Mouse (Mus musculus) macrophage (primary cell): ENCODE results near the gene Eef1b2. TPM values are rescaled to one million over a fixed set of nuclear protein-coding genes. Genes with fewer than 3 reads are reported as not detected.
"Not testable (repeated sequence)": the region's sequence is repeated elsewhere in the genome, so short reads cannot be mapped to it uniquely, and the experiment has no call there.

Experiments used
- H3K27ac ChIP-seq: fragments of 350-480 bp; formaldehyde crosslinking; 2 replicates; pipeline ENCODE4 v1.9.0; 2021
- H3K36me3 ChIP-seq: fragments of 350-480 bp; formaldehyde crosslinking; 2 replicates; pipeline ENCODE4 v1.9.0; 2021; ENCODE audit errors: inconsistent target
- H3K4me3 ChIP-seq: fragments of 350-480 bp; formaldehyde crosslinking; 2 replicates; pipeline ENCODE4 v1.9.0; 2021; ENCODE audit errors: inconsistent target
- H3K79me2 ChIP-seq: fragments of 350-480 bp; formaldehyde crosslinking; 2 replicates; pipeline ENCODE4 v1.9.0; 2021; ENCODE audit errors: inconsistent target
- WGBS: methylation state at CpG from one replicate; pipeline ENCODE4 v1.1.7; 2026; ENCODE audit warnings: inconsistent platforms; ENCODE audit not compliant: missing documents; 5-methylcytosine and 5-hydroxymethylcytosine counted together
- polyA plus RNA-seq: library from polyadenylated mRNA; stranded (reverse); fragments of 250-400 nt; gene quantifications from 3 replicates; pipeline ENCODE4 v1.2.4, GENCODE M21; 2018; ENCODE audit warnings: inconsistent platforms
- total RNA-seq, 78 experiments: library from RNA; depleted of rRNA; stranded (reverse); fragments of 250-400 nt; gene quantifications; 1 replicate in 9 of 78; 2 replicates in 24 of 78; 3 replicates in 43 of 78; 4 replicates in 2 of 78; pipeline ENCODE4 v1.2.4; 2018; ENCODE audit warnings: inconsistent platforms in 56 of 78

The Eef1b2 gene
- 100 to 1,000 TPM in 1 of 26 experiments, 10 to 100 TPM in 25; 37.5 to 175 (median 62.4) TPM for total RNA-seq (2018; cell fraction: chromatin; rRNA removed)
- 100 to 1,000 TPM; 216 to 632 (median 346) TPM for total RNA-seq (2018; cell fraction: cytosol; rRNA removed)
- 100 to 1,000 TPM in 25 of 26 experiments, 10 to 100 TPM in 1; 89.1 to 218 (median 124) TPM for total RNA-seq (2018; cell fraction: nucleus; rRNA removed)
- 300 to 616 TPM (median 554 TPM) in 3 replicates for polyA plus RNA-seq

- Histone ChIP-seq H3K36me3 (peaks cover 12% of the 10 kb centered on the region; the same call in 1 of the 2 replicates), H3K4me3 (peak within 1 kb of the TSS; percentile 87), H3K27ac (peak within 1 kb of the TSS; percentile 98), H3K79me2 (peaks cover 64% of the 10 kb centered on the region)
- 1% methylated on average over 70 of the region's 72 CpGs for WGBS
Observed at GRCm38 (mm10) chr1:63176604-63177421, at the start of gene Eef1b2, which contains the start of gene Ndufs1. Gene Eef1b2 (plus strand): TSS chr1:63176825. Gene Ndufs1 (minus strand): TSS chr1:63176833.

DNA sequence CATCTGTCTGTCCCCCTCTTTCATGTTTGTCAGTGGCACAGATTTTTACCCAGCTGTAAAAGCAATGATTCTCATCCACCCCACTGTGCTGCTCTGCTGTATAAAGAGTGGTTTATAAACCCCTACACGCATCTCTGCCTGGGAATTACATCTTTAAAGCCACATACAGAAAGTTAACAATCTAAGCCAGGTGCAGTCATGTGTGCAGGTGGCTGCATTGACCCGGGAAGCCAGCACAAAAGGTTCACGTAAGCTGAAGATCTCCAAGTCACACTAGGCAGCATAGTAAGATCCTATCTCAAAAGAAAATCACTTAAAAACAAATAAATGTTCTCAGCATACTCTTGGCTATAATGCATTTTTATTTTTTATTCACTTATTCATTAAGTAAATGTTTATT is 47.4 kb upstream of the Eef1b2 start:
- 71% methylated on average over 2 of the region's 3 CpGs for WGBS
- peak overlapping the region; percentile 19; the same call in 1 of the 2 replicates for H3K4me3 ChIP-seq
- H3K27ac ChIP-seq = no peak overlapping the region
- 0 out of 2 replicates have a peak, but pooled peaks cover 5% of the 10 kb centered on the region for H3K36me3 ChIP-seq
- no peaks in the 10 kb centered on the region for H3K79me2 ChIP-seq

GRCm38 (mm10) chr1:63129857-63130690 is 46.6 kb upstream of the Eef1b2 start:
- H3K4me3 ChIP-seq = peak overlapping the region; percentile 19; the same call in 1 of the 2 replicates
- peak overlapping the region; percentile 46 for H3K27ac ChIP-seq
- no peaks in the 10 kb centered on the region for H3K79me2 ChIP-seq
- WGBS = 6% methylated on average over 11 of the region's 18 CpGs
- 0 out of 2 replicates have a peak, but pooled peaks cover 5% of the 10 kb centered on the region for H3K36me3 ChIP-seq

- Histone ChIP-seq H3K4me3 (no peak overlapping the region), H3K27ac (no peak overlapping the region), H3K79me2 (no peaks in the 10 kb centered on the region), H3K36me3 (no peaks in the 10 kb centered on the region)
- WGBS = 18% methylated on average over 2 of the region's 2 CpGs
Observed at GRCm38 (mm10) chr1:63130883-63131282, 45.7 kb upstream of the Eef1b2 start.

DNA sequence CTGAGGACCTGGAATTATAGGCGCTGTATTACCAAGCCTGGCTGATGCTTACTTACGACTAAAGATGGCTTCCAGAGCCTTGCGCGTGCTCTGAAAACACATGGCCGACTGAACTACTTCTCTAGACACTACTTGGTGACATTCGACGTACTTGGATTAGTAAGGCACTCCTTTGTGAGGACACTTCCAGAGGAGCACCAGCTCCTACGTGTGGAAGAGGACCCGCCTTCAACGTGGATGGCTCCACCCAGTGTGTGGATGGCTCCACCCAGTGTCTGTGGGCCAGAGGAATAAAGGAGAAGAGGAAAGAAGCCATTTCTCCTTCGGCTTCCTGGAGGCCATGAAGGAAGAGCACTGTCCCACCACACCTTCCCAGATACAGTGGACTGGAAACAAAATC is 44.9 kb upstream of the Eef1b2 start:
- H3K79me2 ChIP-seq = no peaks in the 10 kb centered on the region
- no peak overlapping the region for H3K27ac ChIP-seq
- no peak overlapping the region for H3K4me3 ChIP-seq
- no peaks in the 10 kb centered on the region for H3K36me3 ChIP-seq
- 92% methylated on average over 11 of the region's 11 CpGs for WGBS

GRCm38 (mm10) chr1:63134530-63134929 is 42.1 kb upstream of the Eef1b2 start:
- WGBS = 89% methylated on average over 3 of the region's 3 CpGs
- Histone ChIP-seq H3K27ac (no peak overlapping the region), H3K36me3 (no peaks in the 10 kb centered on the region), H3K4me3 (no peak overlapping the region), H3K79me2 (no peaks in the 10 kb centered on the region)

DNA sequence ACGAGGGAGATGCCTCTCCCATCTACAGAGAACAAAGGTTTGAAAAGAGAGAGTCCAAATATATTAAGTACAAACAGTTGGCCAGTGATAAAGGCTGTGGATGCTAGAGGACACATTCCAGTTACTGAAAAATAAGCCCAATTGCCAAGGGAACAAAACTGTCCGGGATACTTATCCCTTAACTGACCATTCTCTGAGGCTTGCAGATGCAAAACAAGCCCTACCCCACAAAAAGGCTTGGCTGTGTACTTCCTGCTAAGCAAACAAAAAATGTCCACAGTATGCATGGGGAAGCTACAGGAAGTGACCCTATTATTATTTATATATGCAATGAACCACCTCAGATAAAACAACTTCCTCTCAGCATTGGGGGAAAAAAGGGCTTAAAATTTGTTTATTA is 38.7 kb upstream of the Eef1b2 start:
- no peak overlapping the region for H3K4me3 ChIP-seq
- no peaks in the 10 kb centered on the region for H3K79me2 ChIP-seq
- H3K27ac ChIP-seq = no peak overlapping the region
- 92% methylated on average over 2 of the region's 2 CpGs for WGBS
- peaks cover 9% of the 10 kb centered on the region; the same call in 1 of the 2 replicates for H3K36me3 ChIP-seq

DNA sequence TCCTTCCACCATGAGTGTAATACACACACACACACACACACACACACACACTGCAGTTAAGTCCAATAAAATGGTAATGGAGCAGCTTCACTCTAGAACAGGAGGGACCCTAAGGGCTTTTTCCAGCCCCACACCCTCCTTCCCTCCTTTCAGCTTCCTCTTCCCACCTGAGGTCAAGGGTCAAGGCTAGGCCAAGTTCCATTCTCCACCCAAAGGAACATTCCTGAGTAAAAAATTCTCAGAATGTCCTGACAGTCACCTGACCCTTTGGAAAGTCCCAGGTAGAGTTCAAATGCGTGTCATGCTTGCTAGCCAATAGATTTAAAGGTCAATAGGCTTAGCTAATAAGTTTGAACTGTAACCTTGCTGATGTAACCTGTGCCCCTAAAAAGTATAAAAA is 38.0 kb upstream of the Eef1b2 start:
- H3K79me2 ChIP-seq, H3K27ac ChIP-seq, H3K4me3 ChIP-seq: not testable (repeated sequence)
- 100% methylated on average over 1 of the region's 1 CpGs for WGBS
- peaks cover 13% of the 10 kb centered on the region for H3K36me3 ChIP-seq

DNA sequence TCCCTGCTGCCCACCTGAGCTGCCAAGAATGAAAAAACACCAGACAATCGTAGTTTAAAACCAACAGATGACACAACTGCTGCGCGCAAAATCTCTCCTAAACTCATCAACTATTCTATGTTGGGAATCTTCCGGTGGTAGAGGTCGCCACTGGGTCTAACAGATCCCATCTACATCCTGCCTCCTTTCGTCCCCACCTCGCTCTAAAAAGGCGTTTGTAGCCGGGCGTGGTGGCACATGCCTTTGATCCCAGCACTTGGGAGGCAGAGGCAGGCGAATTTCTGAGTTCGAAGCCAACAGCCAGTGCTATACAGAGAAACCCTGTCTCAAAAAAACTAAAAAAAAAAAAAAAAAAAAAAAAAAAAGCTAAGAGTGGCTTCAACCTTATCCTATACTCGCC is 36.4 kb upstream of the Eef1b2 start:
- 88% methylated on average over 8 of the region's 13 CpGs for WGBS
- Histone ChIP-seq H3K27ac (no peak overlapping the region), H3K79me2 (no peaks in the 10 kb centered on the region), H3K36me3 (peaks cover 30% of the 10 kb centered on the region), H3K4me3 (no peak overlapping the region)

- 96% methylated on average over 2 of the region's 2 CpGs for WGBS
- H3K79me2 ChIP-seq = peaks cover 26% of the 10 kb centered on the region
- H3K4me3 ChIP-seq = no peak overlapping the region
- no peak overlapping the region for H3K27ac ChIP-seq
- H3K36me3 ChIP-seq = peaks cover 68% of the 10 kb centered on the region
Observed at GRCm38 (mm10) chr1:63168638-63169037, 8.0 kb upstream of the Eef1b2 start.

DNA sequence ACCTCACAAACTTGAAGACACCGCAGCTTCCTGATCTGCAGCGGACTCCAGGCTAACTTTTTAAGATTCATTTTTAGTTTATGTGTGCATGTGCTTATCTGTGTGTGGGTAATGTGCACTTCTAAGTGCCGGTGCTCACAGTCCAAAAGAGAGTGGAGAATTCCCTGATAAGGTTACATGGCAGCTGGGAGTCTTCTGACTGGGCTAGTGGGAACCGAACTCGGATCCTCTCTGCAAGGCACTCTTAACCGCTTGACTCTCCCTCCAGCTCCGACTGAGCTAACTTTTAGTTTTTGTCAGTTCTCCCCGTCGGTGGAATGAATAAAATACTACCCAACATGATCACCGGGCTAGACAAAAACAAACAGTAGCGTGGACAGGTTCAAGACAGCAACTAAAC is 772 bp upstream of the Eef1b2 start:
- Histone ChIP-seq H3K36me3 (peaks cover 19% of the 10 kb centered on the region; the same call in 1 of the 2 replicates), H3K79me2 (peaks cover 72% of the 10 kb centered on the region), H3K27ac (peak overlapping the region; percentile 98), H3K4me3 (peak overlapping the region; percentile 87)
- WGBS = 4% methylated on average over 11 of the region's 11 CpGs

DNA sequence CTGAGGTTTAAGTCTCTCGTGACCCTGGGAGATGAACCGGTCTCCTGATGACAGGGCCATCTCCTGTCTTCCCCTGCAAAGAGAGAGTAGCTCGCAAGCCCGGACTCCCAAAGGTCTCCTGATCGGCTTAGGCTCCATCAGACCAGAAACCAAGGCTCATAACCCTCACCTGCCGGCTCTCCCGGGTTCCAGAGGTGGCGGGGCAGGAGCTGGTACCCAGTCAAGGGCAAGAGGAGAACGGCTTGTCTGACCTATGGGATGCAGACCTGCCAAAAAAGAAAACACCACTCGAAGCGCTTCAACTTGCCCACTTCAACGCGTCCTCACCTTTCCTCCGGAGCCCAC is 394 bp upstream of the Eef1b2 start:
- Histone ChIP-seq H3K79me2 (peaks cover 70% of the 10 kb centered on the region), H3K4me3 (peak overlapping the region; percentile 87), H3K27ac (peak overlapping the region; percentile 98), H3K36me3 (peaks cover 16% of the 10 kb centered on the region; the same call in 1 of the 2 replicates)
- 3% methylated on average over 14 of the region's 14 CpGs for WGBS

GRCm38 (mm10) chr1:63178308-63178707 is 1.7 kb downstream of the Eef1b2 start:
- peaks cover 49% of the 10 kb centered on the region for H3K79me2 ChIP-seq
- peak overlapping the region; percentile 87; the same call in 1 of the 2 replicates for H3K4me3 ChIP-seq
- H3K36me3 ChIP-seq = peaks cover 7% of the 10 kb centered on the region; the same call in 1 of the 2 replicates
- 55% methylated on average over 3 of the region's 3 CpGs for WGBS
- no peak overlapping the region for H3K27ac ChIP-seq

DNA sequence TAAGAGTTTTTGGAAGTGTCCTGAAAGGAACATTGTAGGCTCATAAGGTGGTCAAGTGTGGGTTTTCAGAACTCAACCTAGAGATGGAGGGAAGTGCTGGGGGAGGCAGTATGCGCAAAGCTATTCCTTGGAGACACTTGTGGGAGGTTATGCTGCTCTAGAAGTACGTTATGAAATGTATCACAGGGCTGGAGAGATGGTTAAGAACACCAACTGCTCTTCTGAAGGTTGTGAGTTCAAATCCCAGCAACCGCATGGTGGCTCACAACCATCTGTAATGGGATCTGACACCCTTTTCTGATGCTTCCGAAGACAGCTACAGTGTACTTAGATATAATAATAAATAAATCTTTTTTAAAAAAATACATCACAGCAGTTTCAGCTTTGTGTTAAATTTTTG is 3.5 kb downstream of the Eef1b2 start:
- 95% methylated on average over 4 of the region's 4 CpGs for WGBS
- H3K27ac ChIP-seq = no peak overlapping the region
- peaks cover 7% of the 10 kb centered on the region; the same call in 1 of the 2 replicates for H3K36me3 ChIP-seq
- H3K4me3 ChIP-seq = no peak overlapping the region
- H3K79me2 ChIP-seq = peaks cover 31% of the 10 kb centered on the region
